Mouse (Mus musculus) liver, postnatal 0 days (tissue): ENCODE results near the gene Mfsd9. TPM values are rescaled to one million over a fixed set of nuclear protein-coding genes. Genes with fewer than 3 reads are reported as not detected.
A peak's percentile ranks its signal among the peaks of the same experiment; 100 is the strongest.

Source experiments
- ATAC-seq: fragments of 200-750 bp; cut with Nextera tagmentation; 2 replicates; pipeline ENCODE4 v1.8.0; 2017; ENCODE audit warnings: mild to moderate bottlenecking, moderate library complexity
- DNase-seq: peaks from one replicate; pipeline ENCODE4 v3.0.0-alpha.2; 2016
- H3K27ac ChIP-seq: fragments of 300-500 bp; sonication (generic); 2 replicates; pipeline ENCODE4 v1.5.1; 2014; ENCODE audit warnings: antibody characterized with exemption, moderate library complexity, mild to moderate bottlenecking, low read depth
- H3K27me3 ChIP-seq: fragments of 300-500 bp; sonication (generic); 2 replicates; pipeline ENCODE4 v1.6.1; 2014; ENCODE audit warnings: low read length, control low read depth, mixed read lengths; ENCODE audit not compliant: insufficient read depth
- H3K36me3 ChIP-seq: fragments of 300-500 bp; sonication (generic); replicated peaks from 2 replicates; pipeline ENCODE4 v1.6.1; 2014; ENCODE audit warnings: mild to moderate bottlenecking, control low read depth, low read length, moderate library complexity, mixed read lengths; ENCODE audit not compliant: insufficient read depth
- H3K4me1 ChIP-seq: fragments of 300-500 bp; sonication (generic); 2 replicates; pipeline ENCODE4 v1.6.1; 2014; ENCODE audit warnings: antibody characterized with exemption, mild to moderate bottlenecking, control low read depth; ENCODE audit not compliant: insufficient read depth
- H3K4me2 ChIP-seq: fragments of 300-500 bp; sonication (generic); 2 replicates; pipeline ENCODE4 v1.6.1; 2014; ENCODE audit warnings: low read depth, mild to moderate bottlenecking, low read length, moderate library complexity, mixed read lengths
- H3K4me3 ChIP-seq: fragments of 300-500 bp; sonication (generic); 2 replicates; pipeline ENCODE4 v1.5.1; 2014; ENCODE audit warnings: low read depth, low read length
- H3K9ac ChIP-seq: fragments of 300-500 bp; sonication (generic); replicated peaks from 2 replicates; pipeline ENCODE4 v1.6.1; 2014; ENCODE audit warnings: mild to moderate bottlenecking, moderate library complexity
- H3K9me3 ChIP-seq: fragments of 300-500 bp; sonication (generic); 2 replicates; pipeline ENCODE4 v1.6.1; 2016; ENCODE audit warnings: mild to moderate bottlenecking, control low read depth, low read length, mixed read lengths
- CTCF ChIP-seq: sonication (generic); IDR thresholded peaks from 2 replicates; pipeline ENCODE4 v1.5.1; 2016; ENCODE audit warnings: antibody characterized with exemption, low read depth
- EP300 ChIP-seq: IDR thresholded peaks from 2 replicates; pipeline ENCODE4 v1.6.1; 2016; ENCODE audit warnings: antibody characterized with exemption, low read depth, mild to moderate bottlenecking
- WGBS: fragments of 180-500 bp; shearing (Covaris S2); extraction: QIAGEN DNeasy Blood & Tissue Kit; methylation state at CpG from one replicate; pipeline ENCODE4 v1.1.7; 2014; ENCODE audit not compliant: insufficient replicate concordance; 5-methylcytosine and 5-hydroxymethylcytosine counted together
- polyA plus RNA-seq: library from polyadenylated mRNA; unstranded; fragments of >200 nt; fragmentation: Nextera tagmentation; extraction: Ambion mirVana; gene quantifications from 2 replicates; pipeline ENCODE4 v1.2.1, GENCODE M21; 2015

The Mfsd9 gene
- polyA plus RNA-seq, 1 experiment from 2014 or later, result 0.65 TPM

GRCm38 (mm10) chr1:40824517-40824916, 34.0 kb upstream of the Mfsd9 start:
- H3K4me3 ChIP-seq, result no peak overlapping the region
- no peak overlapping the region for H3K9ac ChIP-seq
- no peaks in the 10 kb centered on the region for H3K9me3 ChIP-seq
- no peaks in the 10 kb centered on the region for H3K36me3 ChIP-seq
- no peaks in the 10 kb centered on the region for H3K27me3 ChIP-seq
- no peak overlapping the region for H3K27ac ChIP-seq
- ATAC-seq (no peak), DNase-seq (no peak)
- no peak for TF ChIP-seq CTCF
- no peak for TF ChIP-seq EP300
- H3K4me2 ChIP-seq, result no peak overlapping the region
- no peaks in the 10 kb centered on the region for H3K4me1 ChIP-seq
- 59% methylated on average over 4 of the region's 4 CpGs for WGBS

GRCm38 (mm10) chr1:40815071-40815845, 24.8 kb upstream of the Mfsd9 start:
- no peak overlapping the region for H3K4me3 ChIP-seq
- no peaks in the 10 kb centered on the region for H3K4me1 ChIP-seq
- no peak for ATAC-seq
- H3K9ac ChIP-seq, result no peak overlapping the region
- no peaks in the 10 kb centered on the region for H3K9me3 ChIP-seq
- H3K27me3 ChIP-seq, result no peaks in the 10 kb centered on the region
- WGBS, result 58% methylated on average over 16 of the region's 16 CpGs
- no peak for TF ChIP-seq CTCF
- no peak for TF ChIP-seq EP300
- DNase-seq, result no peak
- H3K36me3 ChIP-seq, result no peaks in the 10 kb centered on the region
- 0 out of 2 replicates have a peak overlapping the region, but pooled peaks have one; percentile 22 for H3K4me2 ChIP-seq
- H3K27ac ChIP-seq, result no peak overlapping the region

- Histone ChIP-seq H3K4me3 (no peak overlapping the region), H3K27me3 (no peaks in the 10 kb centered on the region), H3K9me3 (no peaks in the 10 kb centered on the region), H3K9ac (no peak overlapping the region), H3K4me2 (no peak overlapping the region), H3K4me1 (no peaks in the 10 kb centered on the region), H3K27ac (no peak overlapping the region), H3K36me3 (no peaks in the 10 kb centered on the region)
- DNase-seq, result no peak
- no peak for ATAC-seq
- TF ChIP-seq CTCF (no peak), EP300 (no peak)
- 84% methylated on average over 3 of the region's 3 CpGs for WGBS
Measured at GRCm38 (mm10) chr1:40808643-40809042, 18.2 kb upstream of the Mfsd9 start.

- no peak overlapping the region for H3K27ac ChIP-seq
- H3K36me3 ChIP-seq, result no peaks in the 10 kb centered on the region
- no peak for TF ChIP-seq EP300
- TF ChIP-seq CTCF, result no peak
- no peak overlapping the region for H3K4me3 ChIP-seq
- H3K9ac ChIP-seq, result no peak overlapping the region
- no peak overlapping the region for H3K4me2 ChIP-seq
- H3K9me3 ChIP-seq, result no peaks in the 10 kb centered on the region
- no peaks in the 10 kb centered on the region for H3K27me3 ChIP-seq
- DNase-seq, result no peak
- no peak for ATAC-seq
- no peaks in the 10 kb centered on the region for H3K4me1 ChIP-seq
- 79% methylated on average over 11 of the region's 11 CpGs for WGBS
Measured at GRCm38 (mm10) chr1:40805891-40806290, 15.4 kb upstream of the Mfsd9 start.

- WGBS, result 80% methylated on average over 9 of the region's 9 CpGs
- TF ChIP-seq EP300 (no peak), CTCF (no peak)
- ATAC-seq, result no peak
- Histone ChIP-seq H3K9me3 (no peaks in the 10 kb centered on the region), H3K36me3 (no peaks in the 10 kb centered on the region), H3K27ac (no peak within 1 kb of the TSS), H3K4me1 (no peaks in the 10 kb centered on the region), H3K4me2 (no peak within 1 kb of the TSS), H3K9ac (no peak within 1 kb of the TSS), H3K27me3 (no peaks in the 10 kb centered on the region), H3K4me3 (no peak within 1 kb of the TSS)
- no peak for DNase-seq
Measured at GRCm38 (mm10) chr1:40805351-40805750, 14.9 kb upstream of the Mfsd9 start, which contains the start of gene Tmem182. Gene Tmem182 (plus strand): TSS chr1:40805601.

- DNase-seq, result no peak
- Histone ChIP-seq H3K27me3 (no peaks in the 10 kb centered on the region), H3K4me2 (no peak overlapping the region), H3K9ac (no peak overlapping the region), H3K9me3 (no peaks in the 10 kb centered on the region), H3K36me3 (no peaks in the 10 kb centered on the region), H3K27ac (no peak overlapping the region), H3K4me3 (no peak overlapping the region), H3K4me1 (no peaks in the 10 kb centered on the region)
- TF ChIP-seq CTCF, result no peak
- TF ChIP-seq EP300, result no peak
- ATAC-seq, result no peak
- 82% methylated on average over 12 of the region's 12 CpGs for WGBS
Measured at GRCm38 (mm10) chr1:40804118-40804517, 13.6 kb upstream of the Mfsd9 start.
